Mouse (Mus musculus) testis, adult 2 months (tissue): ENCODE measurements around the gene Gm10031. TPM values are rescaled to one million over a fixed set of nuclear protein-coding genes. Genes with fewer than 3 reads are reported as not detected.
"Not testable (repeated sequence)": the region's sequence is repeated elsewhere in the genome, so short reads cannot be mapped to it uniquely, and the experiment has no call there.

Experiments
- H3K27ac ChIP-seq: fragments of 200-500 bp; 2 replicates; pipeline ENCODE4 v1.5.1; 2012; ENCODE audit warnings: low read depth, low read length; ENCODE audit not compliant: control insufficient read depth, insufficient read depth
- H3K27me3 ChIP-seq: fragments of 200-500 bp; 2 replicates; pipeline ENCODE4 v1.6.1; 2012; ENCODE audit warnings: mild to moderate bottlenecking, low read length, moderate library complexity; ENCODE audit not compliant: control insufficient read depth, insufficient read depth
- H3K36me3 ChIP-seq: fragments of 200-500 bp; 2 replicates; pipeline ENCODE4 v1.6.1; 2012; ENCODE audit warnings: mild to moderate bottlenecking, low read length; ENCODE audit not compliant: control insufficient read depth, insufficient read depth
- H3K4me1 ChIP-seq: fragments of 200-500 bp; 2 replicates; pipeline ENCODE4 v1.6.1; 2012; ENCODE audit warnings: low read length; ENCODE audit not compliant: control insufficient read depth, insufficient read depth
- H3K4me3 ChIP-seq: fragments of 200-500 bp; 2 replicates; pipeline ENCODE4 v1.5.1; 2012; ENCODE audit warnings: low read depth, mild to moderate bottlenecking, low read length, moderate library complexity, mixed read lengths; ENCODE audit not compliant: control insufficient read depth
- CTCF ChIP-seq: fragments of 200-500 bp; IDR thresholded peaks from 2 replicates; pipeline ENCODE4 v1.5.1; 2012; ENCODE audit warnings: low read depth, mild to moderate bottlenecking, inconsistent platforms, low read length, moderate library complexity; ENCODE audit not compliant: control insufficient read depth, insufficient read depth, insufficient replicate concordance
- POLR2A ChIP-seq: fragments of 200-500 bp; IDR thresholded peaks from 2 replicates; pipeline ENCODE4 v1.6.1; 2012; ENCODE audit warnings: low read depth, mild to moderate bottlenecking, inconsistent platforms, low read length, moderate library complexity; ENCODE audit not compliant: control insufficient read depth
- polyA plus RNA-seq: library from polyadenylated mRNA; depleted of rRNA; stranded (reverse); fragments of >200 nt; gene quantifications from 2 replicates; pipeline ENCODE4 v1.2.3, GENCODE M21; 2012

Gm10031 gene
- polyA plus RNA-seq, 1 experiment, result 4.3 TPM

DNA sequence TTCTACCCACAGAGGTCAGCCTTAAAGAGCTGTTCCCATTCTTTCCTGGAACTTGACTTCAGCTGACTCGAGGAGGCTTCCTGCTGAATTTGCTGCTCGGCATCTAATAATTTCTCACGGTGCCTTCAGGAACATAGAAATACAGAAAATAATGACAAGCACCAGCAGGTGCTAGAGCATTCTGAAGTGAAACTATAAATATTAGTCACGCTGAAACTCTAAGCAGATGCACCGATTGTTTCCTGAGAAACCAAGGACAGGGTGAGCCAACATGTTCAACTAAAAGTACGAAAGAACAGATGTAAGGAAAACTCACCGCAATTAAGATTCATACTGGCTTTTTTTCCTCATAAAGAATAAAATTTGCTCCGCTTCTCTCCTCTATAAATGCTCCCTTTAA, 28.8 kb upstream of the Gm10031 start:
- H3K27ac ChIP-seq, result peak overlapping the region; percentile 44; the same call in 1 of the 2 replicates
- TF ChIP-seq CTCF, result no peak
- H3K27me3 ChIP-seq, result no peaks in the 10 kb centered on the region
- no peaks in the 10 kb centered on the region for H3K36me3 ChIP-seq
- no peak overlapping the region for H3K4me3 ChIP-seq
- H3K4me1 ChIP-seq, result peaks cover 5% of the 10 kb centered on the region

DNA sequence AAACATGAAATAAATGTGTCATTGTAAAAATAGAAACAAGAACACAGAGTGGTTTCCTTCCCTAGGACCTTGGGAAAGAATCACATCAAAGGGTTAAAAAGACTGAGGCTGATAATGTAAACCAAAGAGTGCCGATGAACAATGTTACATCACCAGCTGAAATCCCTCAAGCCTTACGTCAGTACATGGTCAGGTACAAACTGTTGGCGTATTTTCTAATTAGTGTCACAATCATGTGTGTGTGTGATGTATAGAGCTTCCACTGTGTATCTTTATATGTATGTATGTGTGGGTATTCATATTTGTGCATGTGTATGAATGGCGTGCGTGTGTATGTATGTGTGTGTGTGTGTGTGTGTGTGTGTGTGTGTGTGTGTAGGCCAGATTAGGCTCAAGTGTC, 26.9 kb upstream of the Gm10031 start:
- TF ChIP-seq POLR2A, result no peak
- no peak for TF ChIP-seq CTCF
- H3K4me1 ChIP-seq, result peaks cover 5% of the 10 kb centered on the region
- H3K36me3 ChIP-seq, result no peaks in the 10 kb centered on the region; the same call in 1 of the 2 replicates
- no peaks in the 10 kb centered on the region for H3K27me3 ChIP-seq
- no peak overlapping the region for H3K4me3 ChIP-seq
- H3K27ac ChIP-seq, result no peak overlapping the region

DNA sequence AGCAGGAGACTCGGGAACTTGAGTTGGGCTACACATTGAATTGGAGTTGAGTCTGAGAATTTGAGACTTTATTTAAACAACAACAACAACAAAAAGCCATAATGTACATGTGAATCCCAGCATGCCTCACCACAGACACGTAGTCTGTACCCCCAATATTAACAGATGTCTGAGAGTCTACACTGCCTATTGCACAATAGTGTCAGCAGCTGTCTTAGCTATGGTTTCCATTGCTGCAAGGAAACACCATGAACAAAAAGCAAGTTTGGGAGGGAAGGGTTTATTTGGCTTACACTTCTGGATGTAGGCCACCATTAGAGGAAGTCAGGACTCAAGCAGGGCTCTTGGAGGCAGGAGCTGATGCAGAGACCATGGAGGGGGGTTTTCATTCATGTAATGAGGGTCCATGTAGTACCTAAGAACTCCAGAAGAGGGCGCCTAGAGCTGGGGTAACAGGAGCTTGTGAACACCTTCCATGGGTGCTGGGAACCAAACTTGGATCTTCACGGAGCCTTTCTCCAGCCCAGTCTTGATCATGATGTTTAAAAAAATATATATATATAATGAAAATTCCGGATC, 18.8 kb upstream of the Gm10031 start:
- H3K4me1 ChIP-seq, result no peaks in the 10 kb centered on the region
- TF ChIP-seq POLR2A (no peak), CTCF (peak; percentile 30; the same call in 1 of the 2 replicates)
- no peaks in the 10 kb centered on the region for H3K27me3 ChIP-seq
- H3K36me3 ChIP-seq, result no peaks in the 10 kb centered on the region; the same call in 1 of the 2 replicates
- no peak overlapping the region for H3K27ac ChIP-seq
- no peak overlapping the region for H3K4me3 ChIP-seq

DNA sequence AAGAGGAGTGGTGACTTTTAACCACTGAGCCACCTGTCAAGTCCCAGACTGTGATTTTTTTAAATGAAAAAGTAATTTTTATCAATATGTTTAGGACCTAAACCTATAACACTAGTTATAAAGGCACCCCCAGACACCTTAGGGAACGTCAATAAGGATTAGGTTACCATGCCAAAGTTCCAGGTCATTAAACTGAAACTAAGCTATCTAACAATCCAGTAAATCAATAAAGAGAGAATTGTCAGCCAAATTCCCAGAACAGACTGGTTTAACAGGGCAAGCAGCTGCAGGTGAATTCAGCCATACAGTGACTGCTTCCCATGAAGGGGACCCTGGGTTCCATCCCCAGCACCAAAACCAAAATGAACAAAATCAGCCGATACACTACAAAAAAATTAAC, 17.9 kb upstream of the Gm10031 start:
- H3K27me3 ChIP-seq, result no peaks in the 10 kb centered on the region
- H3K36me3 ChIP-seq, result no peaks in the 10 kb centered on the region; the same call in 1 of the 2 replicates
- TF ChIP-seq POLR2A (no peak), CTCF (no peak)
- no peak overlapping the region for H3K27ac ChIP-seq
- no peaks in the 10 kb centered on the region for H3K4me1 ChIP-seq
- no peak overlapping the region for H3K4me3 ChIP-seq

DNA sequence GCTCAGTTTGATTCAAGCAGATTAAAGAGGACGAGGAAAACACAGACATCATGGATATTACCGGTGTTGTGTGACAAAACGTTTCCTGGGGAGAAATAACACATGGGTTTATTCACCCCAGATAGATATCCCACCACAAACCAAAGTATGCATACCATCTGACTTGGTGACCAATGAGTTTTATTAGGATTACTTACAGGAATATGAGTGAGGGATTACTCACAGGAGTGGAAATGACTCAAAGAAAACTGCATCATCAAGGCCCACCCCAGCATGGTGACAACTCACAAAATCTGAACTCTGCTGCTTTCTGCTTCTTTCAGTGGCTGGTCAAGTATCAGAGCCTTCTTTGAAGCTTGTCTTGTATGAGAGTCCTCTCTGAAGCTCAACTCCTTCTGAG, 16.1 kb upstream of the Gm10031 start:
- no peaks in the 10 kb centered on the region for H3K4me1 ChIP-seq
- no peak overlapping the region for H3K27ac ChIP-seq
- H3K4me3 ChIP-seq, result no peak overlapping the region
- H3K27me3 ChIP-seq, result no peaks in the 10 kb centered on the region
- no peaks in the 10 kb centered on the region for H3K36me3 ChIP-seq
- no peak for TF ChIP-seq POLR2A
- TF ChIP-seq CTCF, result no peak

DNA sequence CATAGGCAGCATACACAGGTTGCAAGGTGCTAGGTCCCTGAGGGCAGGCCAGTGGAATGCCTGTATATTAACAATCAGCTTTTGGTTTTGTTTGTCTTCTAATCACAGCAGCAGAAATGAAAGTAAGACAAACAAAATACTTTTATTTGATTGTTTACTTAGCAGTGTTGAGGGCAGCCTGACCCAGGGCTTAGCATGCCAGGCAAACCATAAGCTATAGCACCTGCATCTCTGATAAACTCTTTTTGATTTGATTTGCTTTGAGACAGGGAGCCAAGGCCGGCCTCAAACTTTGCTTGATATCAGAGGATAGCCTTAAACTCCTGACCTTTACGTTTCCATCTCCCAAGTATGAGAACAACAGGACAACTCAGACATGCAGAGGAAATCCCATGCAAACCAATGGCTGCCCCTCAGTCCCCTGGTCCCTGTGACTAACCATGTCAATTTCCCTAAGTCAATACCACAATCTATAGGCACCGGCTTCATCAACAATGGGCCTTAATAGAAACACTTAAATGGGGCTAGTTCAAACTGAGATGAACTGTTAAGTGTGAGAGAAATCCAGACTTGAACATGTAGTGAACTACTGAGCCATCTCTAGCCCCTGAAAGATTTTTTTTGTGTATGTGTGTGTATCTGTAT, 3.6 kb upstream of the Gm10031 start:
- Histone ChIP-seq H3K36me3 (no peaks in the 10 kb centered on the region), H3K27me3 (no peaks in the 10 kb centered on the region), H3K4me1 (no peaks in the 10 kb centered on the region), H3K4me3 (no peak overlapping the region), H3K27ac (no peak overlapping the region)
- TF ChIP-seq POLR2A (no peak), CTCF (no peak)

DNA sequence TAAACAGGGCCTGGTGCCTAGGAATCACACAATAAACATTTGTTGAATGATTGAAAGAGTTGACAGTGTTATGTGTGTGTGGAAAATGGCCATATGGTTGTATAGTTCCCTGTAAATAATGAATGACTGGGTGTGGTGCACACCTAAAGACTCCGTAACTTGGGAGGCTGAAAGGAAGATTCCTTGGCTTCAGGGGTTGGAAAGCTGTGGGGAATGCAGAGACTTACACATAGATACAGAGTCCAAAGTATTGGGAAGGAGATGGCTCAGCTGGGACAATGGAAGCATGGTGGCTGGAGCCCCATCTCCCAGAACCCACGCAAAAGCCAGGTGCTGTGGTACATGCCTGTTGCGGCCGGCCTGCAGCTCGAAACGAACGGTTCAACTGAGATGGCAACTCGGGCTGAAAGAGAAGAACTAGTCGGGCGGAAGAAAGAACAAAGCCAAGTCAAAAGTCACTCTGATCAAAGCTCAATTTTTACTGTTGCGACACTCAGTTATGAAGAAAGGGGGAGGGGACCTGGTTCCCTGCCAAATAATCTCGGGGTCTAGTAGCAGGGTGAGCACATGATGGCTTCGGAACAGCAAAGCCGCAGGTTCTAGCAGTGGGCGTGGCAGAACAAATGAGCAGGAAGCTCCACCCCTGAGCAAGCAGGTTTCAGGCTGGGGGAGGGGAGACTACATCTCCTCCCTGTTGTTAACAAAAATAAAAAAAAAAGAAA, 1.9 kb upstream of the Gm10031 start:
- Histone ChIP-seq H3K4me3 (no peak overlapping the region), H3K4me1 (no peaks in the 10 kb centered on the region), H3K27ac (no peak overlapping the region), H3K27me3 (no peaks in the 10 kb centered on the region), H3K36me3 (no peaks in the 10 kb centered on the region)
- no peak for TF ChIP-seq POLR2A
- no peak for TF ChIP-seq CTCF

DNA sequence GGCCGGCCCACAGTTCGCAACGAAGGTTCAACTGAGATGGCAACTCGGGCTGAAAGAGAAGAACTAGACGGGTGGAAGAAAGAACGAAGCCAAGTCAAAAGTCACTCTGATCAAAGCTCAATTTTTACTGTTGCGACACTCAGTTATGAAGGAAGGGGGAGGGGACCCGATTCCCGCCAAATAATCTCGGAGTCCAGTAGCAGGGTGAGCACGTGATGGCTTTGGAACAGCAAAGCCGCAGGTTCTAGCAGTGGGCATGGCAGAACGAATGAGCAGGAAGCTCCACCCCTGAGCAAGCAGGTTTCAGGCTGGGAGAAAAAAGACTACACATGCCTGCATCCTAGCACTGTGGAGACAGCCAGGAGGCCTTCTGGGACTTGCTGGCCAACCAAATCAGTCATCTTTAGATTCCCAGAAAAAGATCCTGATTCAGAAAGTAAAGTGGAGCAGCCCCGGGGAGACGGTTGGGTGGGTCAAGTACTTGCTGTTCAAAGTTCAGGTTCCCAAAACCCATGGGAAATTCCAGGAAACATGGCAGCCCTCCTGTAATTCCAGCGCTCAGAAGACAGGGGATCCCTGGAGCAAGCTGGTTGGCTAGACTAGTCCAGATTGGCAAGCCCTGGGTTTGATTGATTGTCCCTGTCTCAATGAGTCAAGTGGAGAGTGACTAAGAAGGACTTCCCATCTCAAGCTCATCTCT, 8.8 kb downstream of the Gm10031 start:
- H3K27ac ChIP-seq, H3K27me3 ChIP-seq, H3K4me1 ChIP-seq, H3K36me3 ChIP-seq, H3K4me3 ChIP-seq: not testable (repeated sequence)
